In the genomic region with DNA sequence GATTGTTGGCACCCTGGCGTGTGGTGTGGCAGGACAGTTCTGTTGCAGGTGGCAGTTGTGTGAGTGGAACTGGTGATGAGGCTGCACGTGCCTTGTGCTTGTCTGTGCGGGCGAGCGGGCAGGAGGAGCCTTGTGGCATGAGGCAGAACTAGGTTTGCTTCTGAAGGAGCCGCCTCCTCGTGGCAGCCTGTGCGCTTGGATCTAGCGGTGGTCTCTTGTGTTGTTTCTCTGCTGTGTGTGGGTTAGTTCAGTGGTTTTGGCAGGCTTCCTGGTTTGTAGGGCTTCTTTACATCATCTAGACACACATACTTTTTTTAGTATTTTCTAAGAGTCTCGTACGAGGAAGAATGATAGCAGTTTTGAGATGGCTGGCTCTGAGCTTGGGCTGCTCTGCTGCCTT, we compare ENCODE assay signal across 11 mouse cellular contexts. TPM values are rescaled to one million over a fixed set of nuclear protein-coding genes. Genes with fewer than 3 reads are reported as not detected.
DNase-seq lines count a peak whose midpoint lies in the region; ATAC-seq lines count a peak whose summit lies in the region.
"Had no signal": no experiment of that assay in that cellular context is flagged by ENCODE, and none has a peak within 500 bp of the region (broad histone marks: within the 10 kb centered on the region; RNA-seq: fewer than 3 reads in every experiment).

No protein-coding gene starts in this region.

- WGBS in heart, embryonic 16.5 days, result 70% methylated on average over 11 of the region's 11 CpGs

- no peaks in the 10 kb centered on the region for H3K27me3 ChIP-seq in heart, embryonic 16.5 days (ENCODE audit: control insufficient read depth, insufficient read depth, low read length)

- no peak for DNase-seq in heart, adult 11 months
- DNase-seq in frontal cortex, postnatal 36 days (ENCODE audit: low spot score in 2 of 2), result peak; percentile 58 to 74
- peak; percentile 85 for DNase-seq in thymus, postnatal 14 days
- DNase-seq in adrenal gland, adult 8-10 months, result no peak
- no peak for DNase-seq in urinary bladder, adult 18-20 months (ENCODE audit: low spot score in 2 of 2)
- DNase-seq in spleen, postnatal 14 days (ENCODE audit: low spot score in 2 of 2), result no peak
- DNase-seq: cerebellum, adult 2 months; lung, embryonic 14.5 days had no signal

- H3K27ac ChIP-seq in heart, embryonic 16.5 days (ENCODE audit: low read length), result no peak overlapping the region
- H3K27ac ChIP-seq: hindbrain, postnatal 0 days had no signal

- peaks cover 9% of the 10 kb centered on the region; the same call in 1 of the 2 replicates for H3K36me3 ChIP-seq in heart, embryonic 16.5 days (ENCODE audit: control insufficient read depth, insufficient read depth)

- no peak overlapping the region for H3K4me3 ChIP-seq in heart, embryonic 16.5 days (ENCODE audit: low read length)

- no peaks in the 10 kb centered on the region for H3K4me1 ChIP-seq in heart, embryonic 16.5 days (ENCODE audit: control insufficient read depth, insufficient read depth, low read length)

- no peak overlapping the region for H3K4me2 ChIP-seq in heart, embryonic 16.5 days (ENCODE audit: low read depth, low read length)
- H3K4me2 ChIP-seq: lung, embryonic 14.5 days had no signal

- peak; percentile 32; the same call in 1 of the 2 replicates for ATAC-seq in heart, embryonic 16.5 days (replicated peaks; ENCODE audit: extremely low read depth, insufficient read depth, low FRiP score)
- peak; percentile 72 for ATAC-seq in megakaryocyte progenitor cell, adult 5-6 weeks (replicated peaks; ENCODE audit: poor library complexity)
- ATAC-seq: hindbrain, postnatal 0 days had no signal

- H3K9me3 ChIP-seq in heart, embryonic 16.5 days (replicated peaks; ENCODE audit: control insufficient read depth, low read length), result no peaks in the 10 kb centered on the region

- H3K9ac ChIP-seq in heart, embryonic 16.5 days (ENCODE audit: low read length), result no peak overlapping the region
- H3K9ac ChIP-seq: lung, embryonic 14.5 days had no signal

RNA-seq across cellular contexts. Expression of a gene that starts 11.6 kb away (rescaled TPM):
- 10.1 and 12.9 TPM in 2 replicates for polyA plus RNA-seq in heart, embryonic 16.5 days (2015; fragmentation: Nextera tagmentation; extraction: Ambion mirVana)
- total RNA-seq in megakaryocyte progenitor cell, adult 5-6 weeks (2015), result 6.5 and 9.4 TPM in 2 replicates
- 1.5 and 3.1 TPM in 2 replicates for total RNA-seq in megakaryocyte progenitor cell, adult 5-6 weeks (2017)
- 10 to 100 TPM in 1 of 4 experiments, 1 to 10 TPM in 3; 4.1 to 10.7 (median 7.1) TPM for total RNA-seq in adrenal gland, adult 8-10 months (2022)

RNA-seq across cellular contexts. Expression of a gene that starts 12.8 kb away (rescaled TPM):
- 7.8 and 9.9 TPM in 2 replicates for polyA plus RNA-seq in heart, embryonic 16.5 days (2015; fragmentation: Nextera tagmentation; extraction: Ambion mirVana)
- total RNA-seq in megakaryocyte progenitor cell, adult 5-6 weeks (2015), result 8.9 and 9.4 TPM in 2 replicates
- total RNA-seq in megakaryocyte progenitor cell, adult 5-6 weeks (2017), result 9.3 and 11.3 TPM in 2 replicates
- 10 to 100 TPM in 3 of 4 experiments, 1 to 10 TPM in 1; 9.7 to 12.6 (median 11.7) TPM for total RNA-seq in adrenal gland, adult 8-10 months (2022)

RNA-seq across cellular contexts. Expression of a gene that starts 41.5 kb away (rescaled TPM):
- 4.4 and 4.7 TPM in 2 replicates for polyA plus RNA-seq in heart, embryonic 16.5 days (2015; fragmentation: Nextera tagmentation; extraction: Ambion mirVana)
- 2.1 and 2.2 TPM in 2 replicates for total RNA-seq in megakaryocyte progenitor cell, adult 5-6 weeks (2015)
- 2.2 and 4.8 TPM in 2 replicates for total RNA-seq in megakaryocyte progenitor cell, adult 5-6 weeks (2017)
- 1 to 10 TPM; 6.2 to 9.8 (median 8.7) TPM for total RNA-seq in adrenal gland, adult 8-10 months (2022)

RNA-seq across cellular contexts. Expression of a gene that starts 49.9 kb away (rescaled TPM):
- polyA plus RNA-seq in heart, embryonic 16.5 days (2015; fragmentation: Nextera tagmentation; extraction: Ambion mirVana), result 129 and 131 TPM in 2 replicates
- 470 TPM in 2 replicates for total RNA-seq in megakaryocyte progenitor cell, adult 5-6 weeks (2015)
- total RNA-seq in megakaryocyte progenitor cell, adult 5-6 weeks (2017), result 476 and 558 TPM in 2 replicates
- 10 to 100 TPM; 47.7 to 66.4 (median 59.1) TPM for total RNA-seq in adrenal gland, adult 8-10 months (2022)

Comparison
In these comparisons a context has a peak if more than half of its experiments do, and no peak if none do; other contexts are left out.
1. DNase-seq: peak in frontal cortex, postnatal 36 days (2 of 2) and thymus, postnatal 14 days (single experiment); none in heart, adult 11 months (single experiment), adrenal gland, adult 8-10 months (single experiment), urinary bladder, adult 18-20 months (0 of 2) and spleen, postnatal 14 days (0 of 2).